Mouse (Mus musculus): ENCODE results near the gene Impg2.

Gene Impg2

GRCm38 (mm10) chr16:56204051-56204450 lies at the start of gene Impg2:
Impg2 (plus strand) TSS chr16:56204313.
- DNase-seq (ENCODE audit: low spot score in 2 of 2): no peak

GRCm38 (mm10) chr16:56163466-56163865 lies 40.6 kb upstream of the Impg2 start:
- DNase-seq (ENCODE audit: low spot score in 2 of 2): no peak

GRCm38 (mm10) chr16:56170247-56170646 lies 33.9 kb upstream of the Impg2 start:
- no peak for DNase-seq (ENCODE audit: low spot score in 2 of 2)

GRCm38 (mm10) chr16:56175867-56176581 lies 28.1 kb upstream of the Impg2 start:
- DNase-seq (ENCODE audit: low spot score in 2 of 2): no peak

- DNase-seq (ENCODE audit: low spot score in 2 of 2): no peak
Observed at GRCm38 (mm10) chr16:56186863-56187262, 17.2 kb upstream of the Impg2 start.

GRCm38 (mm10) chr16:56188198-56188597 lies 15.9 kb upstream of the Impg2 start:
- DNase-seq (ENCODE audit: low spot score in 2 of 2): no peak

- DNase-seq (ENCODE audit: low spot score in 2 of 2): no peak
Observed at GRCm38 (mm10) chr16:56212740-56213139, 8.6 kb downstream of the Impg2 start.

GRCm38 (mm10) chr16:56227686-56228085 lies 23.6 kb downstream of the Impg2 start:
- DNase-seq (ENCODE audit: low spot score in 2 of 2): no peak

GRCm38 (mm10) chr16:56229455-56229854 lies 25.3 kb downstream of the Impg2 start:
- DNase-seq (ENCODE audit: low spot score in 2 of 2): no peak

- no peak for DNase-seq (ENCODE audit: low spot score in 2 of 2)
Observed at GRCm38 (mm10) chr16:56231300-56231699, 27.2 kb downstream of the Impg2 start.

GRCm38 (mm10) chr16:56232736-56233135 lies 28.6 kb downstream of the Impg2 start:
- DNase-seq (ENCODE audit: low spot score in 2 of 2): no peak

GRCm38 (mm10) chr16:56246031-56246430 lies 41.9 kb downstream of the Impg2 start:
- no peak for DNase-seq (ENCODE audit: low spot score in 2 of 2)

GRCm38 (mm10) chr16:56273917-56274316 lies 69.8 kb downstream of the Impg2 start:
- DNase-seq (ENCODE audit: low spot score in 2 of 2): no peak

- no peak for DNase-seq (ENCODE audit: low spot score in 2 of 2)
Observed at GRCm38 (mm10) chr16:56279060-56279459, 74.9 kb downstream of the Impg2 start.

- DNase-seq (ENCODE audit: low spot score in 2 of 2): no peak
Observed at GRCm38 (mm10) chr16:56279752-56280151, 75.6 kb downstream of the Impg2 start.

- DNase-seq (ENCODE audit: low spot score in 2 of 2): no peak
Observed at GRCm38 (mm10) chr16:56281336-56281735, 77.2 kb downstream of the Impg2 start.

- no peak for DNase-seq (ENCODE audit: low spot score in 2 of 2)
Observed at GRCm38 (mm10) chr16:56283330-56283729, 79.2 kb downstream of the Impg2 start.

- no peak for DNase-seq (ENCODE audit: low spot score in 2 of 2)
Observed at GRCm38 (mm10) chr16:56283873-56284272, 79.8 kb downstream of the Impg2 start.

- DNase-seq (ENCODE audit: low spot score in 2 of 2): no peak
Observed at GRCm38 (mm10) chr16:56286076-56286475, 82.0 kb downstream of the Impg2 start.

- DNase-seq (ENCODE audit: low spot score in 2 of 2): no peak
Observed at GRCm38 (mm10) chr16:56286977-56287376, 82.9 kb downstream of the Impg2 start.

- DNase-seq (ENCODE audit: low spot score in 2 of 2): no peak
Observed at GRCm38 (mm10) chr16:56294887-56295286, 90.8 kb downstream of the Impg2 start.

GRCm38 (mm10) chr16:56295888-56296648 lies 92.0 kb downstream of the Impg2 start:
- DNase-seq (ENCODE audit: low spot score in 2 of 2): no peak

GRCm38 (mm10) chr16:56298248-56298647 lies 94.1 kb downstream of the Impg2 start:
- no peak for DNase-seq (ENCODE audit: low spot score in 2 of 2)

Data from urinary bladder, adult 18-20 months (tissue).